Mouse (Mus musculus): ENCODE measurements around the gene Elavl3.

DNA sequence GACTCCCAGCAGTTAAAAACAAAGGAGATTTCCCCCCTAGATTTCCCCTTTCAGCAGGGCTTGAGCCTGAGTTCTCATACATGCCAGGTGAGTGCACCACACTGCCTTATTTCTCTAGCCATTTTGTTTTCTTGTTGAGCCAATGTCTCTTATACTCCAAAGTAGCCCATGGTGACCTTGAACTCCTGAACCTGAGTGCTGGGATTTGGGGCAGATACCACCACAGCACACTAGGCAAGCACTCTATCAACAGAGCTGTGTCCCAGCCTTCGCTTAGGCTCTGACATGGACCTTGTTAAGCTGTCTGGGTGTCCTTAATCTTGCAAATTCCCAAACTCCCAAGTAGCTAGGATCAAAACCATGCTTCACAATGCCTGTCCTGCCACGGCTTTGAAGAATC lies 10.0 kb downstream of the Elavl3 start:
- TF ChIP-seq CEBPB (IDR thresholded peaks at IDR 0.05; ENCODE audit: insufficient read depth, poor library complexity, severe bottlenecking) (no peak), POLR2A (IDR thresholded peaks at IDR 0.05; ENCODE audit: insufficient read length, low read depth) (no peak), REST (IDR thresholded peaks at IDR 0.05; ENCODE audit: insufficient read depth, insufficient read length) (no peak), POLR2AphosphoS2 (IDR thresholded peaks at IDR 0.05; ENCODE audit: insufficient read length, low read depth) (no peak), E2F4 (IDR thresholded peaks at IDR 0.05; ENCODE audit: insufficient read depth) (no peak), TCF3 (IDR thresholded peaks at IDR 0.05; ENCODE audit: insufficient read length, low read depth) (no peak), TCF12 (IDR thresholded peaks at IDR 0.05; ENCODE audit: insufficient read depth, poor library complexity, severe bottlenecking) (no peak)

Measured in myocyte (in vitro differentiated cells).